Mouse (Mus musculus) liver, embryonic 12.5 days (tissue): Measurements from ENCODE around the gene Gm8108. TPM values are rescaled to one million over a fixed set of nuclear protein-coding genes. Genes with fewer than 3 reads are reported as not detected.
"Not testable (repeated sequence)": the region's sequence is repeated elsewhere in the genome, so short reads cannot be mapped to it uniquely, and the experiment has no call there.

Source experiments
- ATAC-seq: fragments of 200-750 bp; cut with Nextera tagmentation; 2 replicates; pipeline ENCODE4 v1.8.0; 2017; ENCODE audit warnings: moderate number of reproducible peaks, mild to moderate bottlenecking, moderate library complexity
- H3K27ac ChIP-seq: fragments of 300-500 bp; sonication (generic); 2 replicates; pipeline ENCODE4 v1.5.1; 2016; ENCODE audit warnings: mild to moderate bottlenecking
- H3K27me3 ChIP-seq: fragments of 300-500 bp; sonication (generic); replicated peaks from 2 replicates; pipeline ENCODE4 v1.6.1; 2016; ENCODE audit warnings: mild to moderate bottlenecking, moderate library complexity
- H3K36me3 ChIP-seq: fragments of 300-500 bp; sonication (generic); 2 replicates; pipeline ENCODE4 v1.6.1; 2016; ENCODE audit warnings: mild to moderate bottlenecking, moderate library complexity
- H3K4me1 ChIP-seq: fragments of 300-500 bp; sonication (generic); 2 replicates; pipeline ENCODE4 v1.6.1; 2016
- H3K4me2 ChIP-seq: fragments of 300-500 bp; sonication (generic); 2 replicates; pipeline ENCODE4 v1.6.1; 2016; ENCODE audit warnings: mild to moderate bottlenecking, moderate library complexity
- H3K4me3 ChIP-seq: fragments of 300-500 bp; sonication (generic); 2 replicates; pipeline ENCODE4 v1.5.1; 2016; ENCODE audit warnings: mild to moderate bottlenecking, moderate library complexity
- H3K9ac ChIP-seq: fragments of 300-500 bp; sonication (generic); 2 replicates; pipeline ENCODE4 v1.6.1; 2016; ENCODE audit warnings: mild to moderate bottlenecking, moderate library complexity
- H3K9me3 ChIP-seq: fragments of 300-500 bp; sonication (generic); replicated peaks from 2 replicates; pipeline ENCODE4 v1.6.1; 2016; ENCODE audit warnings: mild to moderate bottlenecking, moderate library complexity
- WGBS: fragments of 180-500 bp; shearing (Covaris S2); methylation state at CpG from one replicate; pipeline ENCODE4 v1.1.7; 2016; ENCODE audit not compliant: insufficient replicate concordance; 5-methylcytosine and 5-hydroxymethylcytosine counted together
- polyA plus RNA-seq: library from polyadenylated mRNA; unstranded; fragments of >200 nt; fragmentation: Nextera tagmentation; extraction: Ambion mirVana; gene quantifications from 2 replicates; pipeline ENCODE4 v1.2.1, GENCODE M21; 2016

Gm8108 gene
- not detected in 2 replicates for polyA plus RNA-seq

GRCm38 (mm10) chr14:4110426-4110825 lies at the start of gene Gm8108:
Gene Gm8108, plus strand, starts transcription at chr14:4110526.
- peak within 1 kb of the TSS; percentile 41 for H3K4me2 ChIP-seq
- H3K27me3 ChIP-seq, H3K4me3 ChIP-seq, H3K27ac ChIP-seq, H3K9me3 ChIP-seq, H3K4me1 ChIP-seq, H3K9ac ChIP-seq, H3K36me3 ChIP-seq, ATAC-seq: not testable (repeated sequence)
- 10% methylated on average over 33 of the region's 37 CpGs for WGBS

DNA sequence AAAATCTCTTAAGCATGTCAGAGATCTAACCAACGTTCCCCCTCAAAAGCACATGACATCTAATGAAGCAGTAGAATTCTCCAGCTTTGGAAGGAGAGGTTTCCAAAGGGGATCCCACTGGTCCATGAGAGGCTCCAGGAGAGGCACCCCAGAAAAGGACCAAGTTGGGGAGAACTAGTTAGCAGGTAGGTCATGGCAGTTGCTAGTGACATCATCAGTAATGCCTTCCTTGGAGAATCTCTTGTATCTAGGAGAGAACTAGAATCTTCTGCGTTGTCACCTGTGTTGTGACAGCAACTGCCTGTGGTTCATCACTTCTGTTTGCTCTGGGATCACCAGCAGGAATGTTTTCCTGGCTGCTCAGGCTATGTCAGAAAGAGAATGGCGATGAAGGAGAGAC lies 26.5 kb upstream of the Gm8108 start, which contains the start of gene Gm3115:
Gene Gm3115, plus strand, starts transcription at position 301 of the 400 bp plus-strand sequence.
- H3K27me3 ChIP-seq, ATAC-seq, H3K36me3 ChIP-seq, H3K27ac ChIP-seq, H3K4me2 ChIP-seq, H3K9ac ChIP-seq, H3K9me3 ChIP-seq, H3K4me3 ChIP-seq, H3K4me1 ChIP-seq: not testable (repeated sequence)
- 33% methylated on average over 3 of the region's 3 CpGs for WGBS

DNA sequence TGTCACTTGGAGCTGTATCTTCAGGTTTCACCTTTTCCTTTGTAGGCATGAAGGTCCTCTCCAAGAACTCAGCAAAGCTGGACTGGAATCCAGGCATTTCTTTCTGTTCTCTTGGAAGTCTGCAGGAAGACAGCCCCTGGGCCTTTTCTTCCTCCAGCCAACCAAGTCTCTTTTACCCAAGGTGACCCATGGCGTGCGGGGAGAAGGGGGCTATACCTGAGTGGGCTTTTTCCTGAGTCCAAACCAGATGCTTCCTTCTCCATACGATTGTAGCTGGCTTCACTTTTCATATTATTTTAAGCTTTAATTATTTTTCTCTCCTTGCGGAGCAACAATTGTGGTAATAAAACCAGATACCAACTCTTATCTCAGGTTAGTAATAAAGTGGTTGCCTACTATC lies 31.3 kb downstream of the Gm8108 start:
- not testable (repeated sequence) for H3K4me2 ChIP-seq, H3K4me3 ChIP-seq, H3K27ac ChIP-seq, H3K27me3 ChIP-seq, ATAC-seq, H3K9me3 ChIP-seq, H3K9ac ChIP-seq, H3K36me3 ChIP-seq, H3K4me1 ChIP-seq
- WGBS = 76% methylated on average over 4 of the region's 4 CpGs

- not testable (repeated sequence) for ATAC-seq, H3K27ac ChIP-seq, H3K4me1 ChIP-seq, H3K9ac ChIP-seq, H3K27me3 ChIP-seq, H3K4me2 ChIP-seq, H3K9me3 ChIP-seq, H3K4me3 ChIP-seq, H3K36me3 ChIP-seq
- WGBS = 43% methylated on average over 1 of the region's 2 CpGs
Measured at GRCm38 (mm10) chr14:4164730-4165129, 54.4 kb downstream of the Gm8108 start, which contains the start of gene Gm3127. Gene Gm3127, plus strand, starts transcription at chr14:4165030.

GRCm38 (mm10) chr14:4182030-4182429 lies 71.7 kb downstream of the Gm8108 start:
- not testable (repeated sequence) for H3K9ac ChIP-seq, H3K4me3 ChIP-seq, H3K27ac ChIP-seq, H3K36me3 ChIP-seq, H3K4me1 ChIP-seq, H3K9me3 ChIP-seq, ATAC-seq, H3K27me3 ChIP-seq
- H3K4me2 ChIP-seq = peak overlapping the region; percentile 27; the same call in 1 of the 2 replicates
- 5% methylated on average over 8 of the region's 14 CpGs for WGBS

Other genes with a start within 250 kb of the Gm8108 start
- not detected in 2 replicates for gene Gm2916, start 226.4 kb upstream of the Gm8108 start, polyA plus RNA-seq
- gene Gm3029, start 178.8 kb upstream of the Gm8108 start, polyA plus RNA-seq = not detected in 2 replicates
- not detected in 2 replicates for gene Gm3095, start 147.0 kb upstream of the Gm8108 start, polyA plus RNA-seq
- not detected in 2 replicates for gene Gm3099, start 112.1 kb upstream of the Gm8108 start, polyA plus RNA-seq
- gene Gm5796, start 86.6 kb upstream of the Gm8108 start, polyA plus RNA-seq = not detected in 2 replicates
- gene Gm3115, start 26.4 kb upstream of the Gm8108 start, polyA plus RNA-seq = not detected in 2 replicates
- not detected in 2 replicates for gene Gm3127, start 54.5 kb downstream of the Gm8108 start, polyA plus RNA-seq
- gene Gm2974, start 72.0 kb downstream of the Gm8108 start, polyA plus RNA-seq = not detected in 2 replicates
- not detected in 2 replicates for gene Gm3138, start 139.1 kb downstream of the Gm8108 start, polyA plus RNA-seq
- not detected in 2 replicates for gene Gm3149, start 206.8 kb downstream of the Gm8108 start, polyA plus RNA-seq
- gene 2610042L04Rik, start 224.2 kb downstream of the Gm8108 start, polyA plus RNA-seq = not detected in 2 replicates